Comparison of ENCODE assay signal across 17 mouse cellular contexts in the genomic region with DNA sequence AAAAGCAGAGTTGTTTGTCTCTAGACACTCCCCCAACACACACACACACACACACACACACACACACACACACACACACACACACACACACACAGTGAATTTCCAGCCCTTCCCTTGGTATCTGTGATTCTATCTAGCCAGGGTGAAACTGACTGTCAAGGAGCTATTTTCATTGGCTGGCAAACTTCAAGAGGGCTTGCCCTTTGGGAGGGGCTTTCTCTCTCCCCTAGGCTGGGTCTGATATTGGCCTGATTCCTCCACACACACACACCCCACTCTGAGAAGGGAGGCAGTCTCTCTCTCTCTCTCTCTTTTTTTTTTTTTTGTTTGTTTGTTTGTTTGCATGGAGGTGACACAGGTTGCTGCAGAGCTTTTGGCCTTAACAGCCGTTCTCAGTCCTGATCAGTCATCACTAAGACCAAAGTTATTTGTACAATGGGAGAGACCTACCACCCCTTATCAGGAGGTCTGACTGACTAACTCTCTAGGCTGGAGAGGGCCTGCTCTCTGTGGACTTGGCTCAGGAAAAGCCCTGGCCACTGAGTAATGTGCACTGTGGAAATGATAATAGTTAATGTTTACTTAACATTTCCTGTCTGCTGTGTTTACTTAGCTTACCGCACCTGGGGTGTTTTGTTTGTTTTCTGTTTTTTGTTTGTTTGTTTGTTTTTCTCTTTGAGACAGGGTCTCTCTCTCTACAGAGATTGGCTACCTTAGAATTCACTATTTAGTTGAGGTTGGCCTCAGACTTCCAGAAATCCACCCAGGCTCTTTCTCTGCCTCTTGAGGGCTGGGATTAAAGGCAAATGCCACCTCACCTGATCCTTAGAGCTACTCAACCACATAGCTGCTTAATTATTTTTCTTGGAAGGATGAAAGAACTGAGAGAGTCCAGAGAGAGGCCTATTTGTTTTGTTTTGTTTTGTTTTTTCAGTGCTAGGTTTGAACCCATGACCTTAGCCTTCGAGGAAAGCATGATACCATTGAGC. TPM values are rescaled to one million over a fixed set of nuclear protein-coding genes. Genes with fewer than 3 reads are reported as not detected.
DNase-seq lines count a peak whose midpoint lies in the region; ATAC-seq lines count a peak whose summit lies in the region.
"Had no signal": no experiment of that assay in that cellular context is flagged by ENCODE, and none has a peak within 500 bp of the region (broad histone marks: within the 10 kb centered on the region; RNA-seq: fewer than 3 reads in every experiment).

No protein-coding gene starts in this region.

- DNase-seq in kidney, adult 8-10 months: no peak
- peak; percentile 35 for DNase-seq in NIH3T3 (ENCODE audit: low read depth)
- no peak for DNase-seq in cerebellum, adult 11 months
- DNase-seq in spleen, adult 18-20 months: no peak
- DNase-seq: adrenal gland, postnatal 10 days; B cell, adult 2 months; cerebellum, adult 9-10 months; right cerebral cortex, postnatal 25 days had no signal

- 43% methylated on average over 3 of the region's 3 CpGs for WGBS in kidney, embryonic 15.5 days
- 51% methylated on average over 3 of the region's 3 CpGs for WGBS in liver, embryonic 12.5 days (ENCODE audit: insufficient replicate concordance)
- WGBS in stomach, embryonic 15.5 days: 40% methylated on average over 3 of the region's 3 CpGs

- no peaks in the 10 kb centered on the region for H3K9me3 ChIP-seq in kidney, embryonic 15.5 days (replicated peaks)
- H3K9me3 ChIP-seq in liver, embryonic 12.5 days (replicated peaks): no peaks in the 10 kb centered on the region
- no peaks in the 10 kb centered on the region for H3K9me3 ChIP-seq in stomach, embryonic 15.5 days
- H3K9me3 ChIP-seq: embryonic facial prominence, embryonic 15.5 days; limb, embryonic 10.5 days; lung, embryonic 15.5 days; neural tube, embryonic 12.5 days had no signal

- H3K9ac ChIP-seq in kidney, embryonic 15.5 days: no peak overlapping the region
- H3K9ac ChIP-seq in liver, embryonic 12.5 days: no peak overlapping the region
- no peak overlapping the region for H3K9ac ChIP-seq in stomach, embryonic 15.5 days
- H3K9ac ChIP-seq: embryonic facial prominence, embryonic 15.5 days; hindbrain, embryonic 14.5 days; lung, embryonic 15.5 days; neural tube, embryonic 12.5 days had no signal

- H3K36me3 ChIP-seq in kidney, embryonic 15.5 days: no peaks in the 10 kb centered on the region
- no peaks in the 10 kb centered on the region for H3K36me3 ChIP-seq in liver, embryonic 12.5 days
- no peaks in the 10 kb centered on the region for H3K36me3 ChIP-seq in stomach, embryonic 15.5 days
- H3K36me3 ChIP-seq: embryonic facial prominence, embryonic 15.5 days; limb, embryonic 10.5 days; lung, embryonic 15.5 days; neural tube, embryonic 12.5 days had no signal

- H3K4me1 ChIP-seq in kidney, embryonic 15.5 days: peaks cover 11% of the 10 kb centered on the region
- peaks cover 5% of the 10 kb centered on the region; the same call in 1 of the 2 replicates for H3K4me1 ChIP-seq in liver, embryonic 12.5 days
- no peaks in the 10 kb centered on the region for H3K4me1 ChIP-seq in stomach, embryonic 15.5 days
- H3K4me1 ChIP-seq: embryonic facial prominence, embryonic 15.5 days; megakaryocyte, embryonic 14.5 days; neural tube, embryonic 12.5 days had no signal

- 0 out of 2 replicates have a peak, but pooled peaks have one; percentile 40 for ATAC-seq in kidney, embryonic 15.5 days (replicated peaks; ENCODE audit: low FRiP score)
- ATAC-seq in liver, embryonic 12.5 days: peak; percentile 65; the same call in 1 of the 2 replicates
- 0 out of 2 replicates have a peak, but pooled peaks have one; percentile 38 for ATAC-seq in stomach, embryonic 15.5 days (ENCODE audit: insufficient read depth, low FRiP score, low read depth)

- no peaks in the 10 kb centered on the region for H3K27me3 ChIP-seq in kidney, embryonic 15.5 days
- no peaks in the 10 kb centered on the region for H3K27me3 ChIP-seq in liver, embryonic 12.5 days (replicated peaks)
- H3K27me3 ChIP-seq in stomach, embryonic 15.5 days (replicated peaks): no peaks in the 10 kb centered on the region
- H3K27me3 ChIP-seq: embryonic facial prominence, embryonic 15.5 days; lung, embryonic 15.5 days; neural tube, embryonic 12.5 days had no signal

- H3K4me2 ChIP-seq in kidney, embryonic 15.5 days: no peak overlapping the region
- H3K4me2 ChIP-seq in liver, embryonic 12.5 days: no peak overlapping the region
- no peak overlapping the region for H3K4me2 ChIP-seq in stomach, embryonic 15.5 days
- H3K4me2 ChIP-seq: embryonic facial prominence, embryonic 15.5 days; hindbrain, embryonic 14.5 days; lung, embryonic 15.5 days; neural tube, embryonic 12.5 days had no signal

- peak overlapping the region; percentile 62 for H3K27ac ChIP-seq in kidney, embryonic 15.5 days
- 0 out of 2 replicates have a peak overlapping the region, but pooled peaks have one; percentile 10 for H3K27ac ChIP-seq in liver, embryonic 12.5 days
- H3K27ac ChIP-seq in stomach, embryonic 15.5 days: no peak overlapping the region
- H3K27ac ChIP-seq: embryonic facial prominence, embryonic 15.5 days; hindbrain, embryonic 14.5 days; limb, embryonic 10.5 days; lung, embryonic 15.5 days; neural tube, embryonic 12.5 days had no signal

- H3K4me3 ChIP-seq in kidney, embryonic 15.5 days (replicated peaks): no peak overlapping the region
- no peak overlapping the region for H3K4me3 ChIP-seq in liver, embryonic 12.5 days
- no peak overlapping the region for H3K4me3 ChIP-seq in stomach, embryonic 15.5 days (replicated peaks)
- H3K4me3 ChIP-seq: embryonic facial prominence, embryonic 15.5 days; limb, embryonic 10.5 days; lung, embryonic 15.5 days; megakaryocyte, embryonic 14.5 days; neural tube, embryonic 12.5 days had no signal

RNA-seq across cellular contexts. Expression of a gene that starts 14.4 kb away (rescaled TPM):
- 80.8 and 81.7 TPM in 2 replicates for polyA plus RNA-seq in kidney, embryonic 15.5 days (2015; fragmentation: Nextera tagmentation; extraction: Ambion mirVana)
- 10.7 and 11.4 TPM in 2 replicates for polyA plus RNA-seq in liver, embryonic 12.5 days (2016; fragmentation: Nextera tagmentation; extraction: Ambion mirVana)
- 163 and 189 TPM in 2 replicates for polyA plus RNA-seq in stomach, embryonic 15.5 days (2015; fragmentation: Nextera tagmentation; extraction: Ambion mirVana)

RNA-seq across cellular contexts. Expression of a gene that starts 15.5 kb away (rescaled TPM):
- 9.9 and 11.7 TPM in 2 replicates for polyA plus RNA-seq in kidney, embryonic 15.5 days (2015; fragmentation: Nextera tagmentation; extraction: Ambion mirVana)
- polyA plus RNA-seq in liver, embryonic 12.5 days (2016; fragmentation: Nextera tagmentation; extraction: Ambion mirVana): 4.0 and 7.1 TPM in 2 replicates
- 11.0 and 48.1 TPM in 2 replicates for polyA plus RNA-seq in stomach, embryonic 15.5 days (2015; fragmentation: Nextera tagmentation; extraction: Ambion mirVana)
